Mouse (Mus musculus): ENCODE data around the gene Csrp2. TPM values are rescaled to one million over a fixed set of nuclear protein-coding genes. Genes with fewer than 3 reads are reported as not detected.

Csrp2 gene
- total and polyA plus RNA-seq, 2 experiments from 2014 or later: 193 to 375 TPM

DNA sequence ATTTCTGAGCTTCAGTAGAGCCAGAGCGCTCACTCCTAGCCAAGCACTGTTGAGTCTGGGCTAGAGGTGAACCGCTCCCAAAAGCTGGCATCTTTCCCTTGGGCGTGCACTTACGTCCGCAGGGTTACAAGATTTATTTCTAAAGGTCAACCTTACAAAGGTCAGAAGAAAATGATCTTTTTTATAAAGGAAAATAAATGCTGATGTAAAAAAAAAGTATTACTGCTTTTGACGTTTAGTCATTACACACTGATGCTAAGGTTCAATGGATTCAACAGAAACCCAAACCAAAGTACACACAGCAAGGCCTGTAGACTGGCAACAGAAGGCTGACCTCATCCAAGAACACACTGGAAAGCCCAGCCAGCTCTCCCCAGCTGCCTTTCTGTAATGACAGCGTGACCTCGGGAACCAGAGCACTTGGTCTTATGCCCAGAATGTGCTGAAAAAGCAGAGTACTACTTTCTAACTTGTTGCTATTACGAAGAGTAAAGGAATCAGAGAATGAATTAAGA lies 33.4 kb downstream of the Csrp2 start:
- no peaks in the 10 kb centered on the region for H3K9me3 ChIP-seq (replicated peaks; ENCODE audit: control insufficient read depth, low read length)
- DNase-seq (ENCODE audit: low spot score) (peak; percentile 98), ATAC-seq (ENCODE audit: insufficient read depth, low read depth) (peak; percentile 98)
- no peak overlapping the region for H3K4me3 ChIP-seq (ENCODE audit: low read depth, low read length)
- H3K36me3 ChIP-seq (replicated peaks; ENCODE audit: control insufficient read depth, insufficient read depth, low read length): peaks cover 40% of the 10 kb centered on the region
- no peaks in the 10 kb centered on the region for H3K27me3 ChIP-seq (ENCODE audit: control insufficient read depth, insufficient read depth, low read length)
- H3K4me1 ChIP-seq (ENCODE audit: control insufficient read depth, insufficient read depth): peaks cover 13% of the 10 kb centered on the region
- WGBS: 27% methylated on average over 9 of the region's 9 CpGs
- H3K9ac ChIP-seq (replicated peaks; ENCODE audit: low read depth, low read length): no peak overlapping the region
- H3K27ac ChIP-seq (ENCODE audit: low read depth): peak overlapping the region; percentile 93
- H3K4me2 ChIP-seq (ENCODE audit: low read depth, low read length): no peak overlapping the region
- TF ChIP-seq EP300 (IDR thresholded peaks at IDR 0.05; ENCODE audit: low read depth) (0 out of 2 replicates have a peak, but pooled peaks have one; percentile 57), CTCF (IDR thresholded peaks at IDR 0.05; ENCODE audit: low read depth) (no peak)

DNA sequence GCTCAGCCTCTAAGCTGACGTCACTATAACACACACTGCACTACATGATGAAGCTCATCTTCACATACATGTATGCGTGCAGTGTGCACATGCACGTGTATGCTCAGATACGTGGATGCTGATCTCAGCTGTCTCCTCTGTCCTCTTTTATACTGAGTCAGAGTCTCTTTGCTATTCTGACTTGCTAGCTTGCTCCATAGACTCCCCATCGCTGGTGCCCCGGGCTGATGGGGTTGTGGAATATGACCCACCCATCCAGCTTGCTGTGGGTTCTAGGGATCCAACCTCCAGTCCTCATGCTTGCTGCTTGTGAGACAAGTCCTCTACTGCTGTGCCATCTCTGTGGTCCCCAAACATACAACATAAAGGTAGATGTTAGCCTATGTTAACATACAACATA lies 39.3 kb downstream of the Csrp2 start:
- Histone ChIP-seq H3K4me2 (ENCODE audit: low read depth, low read length) (no peak overlapping the region), H3K36me3 (replicated peaks; ENCODE audit: control insufficient read depth, insufficient read depth, low read length) (peaks cover 48% of the 10 kb centered on the region), H3K9ac (replicated peaks; ENCODE audit: low read depth, low read length) (no peak overlapping the region), H3K27me3 (ENCODE audit: control insufficient read depth, insufficient read depth, low read length) (no peaks in the 10 kb centered on the region), H3K4me1 (ENCODE audit: control insufficient read depth, insufficient read depth) (no peaks in the 10 kb centered on the region), H3K4me3 (ENCODE audit: low read depth, low read length) (no peak overlapping the region), H3K9me3 (replicated peaks; ENCODE audit: control insufficient read depth, low read length) (no peaks in the 10 kb centered on the region), H3K27ac (ENCODE audit: low read depth) (no peak overlapping the region)
- DNase-seq (ENCODE audit: low spot score): no peak
- TF ChIP-seq CTCF (IDR thresholded peaks at IDR 0.05; ENCODE audit: low read depth) (no peak), EP300 (IDR thresholded peaks at IDR 0.05; ENCODE audit: low read depth) (no peak)
- WGBS: 84% methylated on average over 6 of the region's 6 CpGs
- ATAC-seq (ENCODE audit: insufficient read depth, low read depth): no peak

DNA sequence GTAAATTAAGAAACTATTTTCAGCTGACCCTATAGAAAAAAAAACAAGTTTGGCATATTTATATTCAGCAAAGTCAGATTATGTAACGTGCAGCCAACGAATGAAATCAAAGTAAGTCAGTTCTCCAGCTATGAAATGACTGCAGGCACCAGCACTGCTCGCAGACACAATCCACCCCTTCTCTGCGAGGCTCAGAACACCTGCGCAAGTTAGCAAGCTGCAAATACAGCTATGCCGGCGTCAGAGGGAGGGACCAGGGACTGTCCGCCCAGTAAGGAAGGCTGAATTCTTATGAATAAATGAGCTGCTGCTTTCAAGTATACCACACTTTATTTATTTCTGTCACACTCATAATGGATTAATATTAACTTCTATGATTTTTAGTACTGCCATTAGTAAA lies 40.2 kb downstream of the Csrp2 start:
- no peak overlapping the region for H3K4me3 ChIP-seq (ENCODE audit: low read depth, low read length)
- H3K36me3 ChIP-seq (replicated peaks; ENCODE audit: control insufficient read depth, insufficient read depth, low read length): peaks cover 47% of the 10 kb centered on the region
- no peaks in the 10 kb centered on the region for H3K27me3 ChIP-seq (ENCODE audit: control insufficient read depth, insufficient read depth, low read length)
- H3K9ac ChIP-seq (replicated peaks; ENCODE audit: low read depth, low read length): no peak overlapping the region
- ATAC-seq (ENCODE audit: insufficient read depth, low read depth): no peak
- H3K27ac ChIP-seq (ENCODE audit: low read depth): no peak overlapping the region
- no peaks in the 10 kb centered on the region for H3K4me1 ChIP-seq (ENCODE audit: control insufficient read depth, insufficient read depth)
- no peak overlapping the region for H3K4me2 ChIP-seq (ENCODE audit: low read depth, low read length)
- no peak for DNase-seq (ENCODE audit: low spot score)
- no peak for TF ChIP-seq EP300 (IDR thresholded peaks at IDR 0.05; ENCODE audit: low read depth)
- TF ChIP-seq CTCF (IDR thresholded peaks at IDR 0.05; ENCODE audit: low read depth): no peak
- no peaks in the 10 kb centered on the region for H3K9me3 ChIP-seq (replicated peaks; ENCODE audit: control insufficient read depth, low read length)
- 94% methylated on average over 8 of the region's 8 CpGs for WGBS

DNA sequence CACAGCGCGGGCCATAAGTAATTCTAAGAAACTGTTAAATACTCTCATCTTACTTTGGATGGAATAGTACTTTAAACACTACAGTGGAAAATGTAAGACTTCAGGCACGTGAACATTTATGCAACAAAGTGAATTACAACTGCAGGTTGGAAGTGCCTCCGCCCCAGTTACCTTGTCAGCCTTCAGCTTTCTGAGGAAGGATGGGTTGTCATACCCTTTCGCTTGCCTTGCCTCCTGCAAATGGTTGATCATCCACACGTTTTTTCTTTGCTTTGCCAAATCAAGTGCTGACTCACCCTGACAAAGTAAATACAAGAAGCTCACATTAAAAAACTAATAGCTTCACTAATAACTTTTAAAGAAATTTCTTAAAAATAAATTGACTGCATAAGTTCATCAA lies 41.3 kb downstream of the Csrp2 start:
- no peaks in the 10 kb centered on the region for H3K27me3 ChIP-seq (ENCODE audit: control insufficient read depth, insufficient read depth, low read length)
- no peak overlapping the region for H3K27ac ChIP-seq (ENCODE audit: low read depth)
- 89% methylated on average over 6 of the region's 6 CpGs for WGBS
- H3K4me1 ChIP-seq (ENCODE audit: control insufficient read depth, insufficient read depth): no peaks in the 10 kb centered on the region
- H3K9me3 ChIP-seq (replicated peaks; ENCODE audit: control insufficient read depth, low read length): no peaks in the 10 kb centered on the region
- TF ChIP-seq CTCF (IDR thresholded peaks at IDR 0.05; ENCODE audit: low read depth) (no peak), EP300 (IDR thresholded peaks at IDR 0.05; ENCODE audit: low read depth) (no peak)
- no peak overlapping the region for H3K4me3 ChIP-seq (ENCODE audit: low read depth, low read length)
- no peak overlapping the region for H3K4me2 ChIP-seq (ENCODE audit: low read depth, low read length)
- DNase-seq (ENCODE audit: low spot score) (no peak), ATAC-seq (ENCODE audit: insufficient read depth, low read depth) (no peak)
- no peak overlapping the region for H3K9ac ChIP-seq (replicated peaks; ENCODE audit: low read depth, low read length)
- H3K36me3 ChIP-seq (replicated peaks; ENCODE audit: control insufficient read depth, insufficient read depth, low read length): peaks cover 40% of the 10 kb centered on the region

DNA sequence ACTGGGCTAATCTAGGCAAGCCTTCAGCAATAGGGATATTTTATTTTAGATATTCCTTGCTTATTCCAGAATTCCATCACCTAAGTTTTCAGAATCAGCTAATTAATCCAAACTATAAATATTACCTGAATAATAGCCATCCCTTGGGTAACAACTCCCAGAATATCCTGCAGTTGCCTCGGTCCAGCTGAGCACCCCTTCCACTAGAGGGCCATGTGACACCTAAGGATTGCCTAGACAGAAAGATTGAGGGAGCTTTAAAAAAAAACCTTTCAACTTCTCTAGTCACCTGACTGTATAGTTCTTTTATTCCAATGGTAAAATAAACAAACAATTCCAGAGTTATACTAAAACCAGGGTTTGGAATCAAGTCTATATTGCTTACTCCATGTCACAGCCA lies 42.6 kb downstream of the Csrp2 start:
- ATAC-seq (ENCODE audit: insufficient read depth, low read depth): no peak
- no peak for DNase-seq (ENCODE audit: low spot score)
- TF ChIP-seq EP300 (IDR thresholded peaks at IDR 0.05; ENCODE audit: low read depth) (no peak), CTCF (IDR thresholded peaks at IDR 0.05; ENCODE audit: low read depth) (peak; percentile 37)
- H3K9me3 ChIP-seq (replicated peaks; ENCODE audit: control insufficient read depth, low read length): no peaks in the 10 kb centered on the region
- H3K4me1 ChIP-seq (ENCODE audit: control insufficient read depth, insufficient read depth): no peaks in the 10 kb centered on the region
- no peak overlapping the region for H3K27ac ChIP-seq (ENCODE audit: low read depth)
- H3K4me2 ChIP-seq (ENCODE audit: low read depth, low read length): no peak overlapping the region
- peaks cover 38% of the 10 kb centered on the region for H3K36me3 ChIP-seq (replicated peaks; ENCODE audit: control insufficient read depth, insufficient read depth, low read length)
- WGBS: 15% methylated on average over 1 of the region's 1 CpGs
- no peak overlapping the region for H3K4me3 ChIP-seq (ENCODE audit: low read depth, low read length)
- no peak overlapping the region for H3K9ac ChIP-seq (replicated peaks; ENCODE audit: low read depth, low read length)
- H3K27me3 ChIP-seq (ENCODE audit: control insufficient read depth, insufficient read depth, low read length): no peaks in the 10 kb centered on the region

DNA sequence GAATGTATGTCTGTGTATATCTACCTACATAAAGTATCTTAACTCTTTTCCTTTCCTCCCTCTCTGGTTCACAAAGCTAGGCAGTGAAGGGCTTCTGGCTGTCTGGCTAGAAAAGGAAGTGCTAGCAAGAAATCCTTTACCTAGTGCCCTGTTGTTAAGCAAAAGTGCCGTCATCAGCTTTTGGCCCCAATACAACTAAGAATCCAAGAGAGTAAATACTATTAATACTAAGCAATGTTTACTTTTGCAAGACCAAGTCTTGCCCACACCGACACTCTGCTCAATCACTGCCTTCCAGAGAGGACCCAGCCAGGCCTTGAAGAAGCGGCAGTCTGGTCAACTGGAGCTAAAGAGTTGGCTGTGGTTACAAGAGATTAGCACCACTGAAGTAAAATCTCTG lies 51.5 kb downstream of the Csrp2 start:
- DNase-seq (ENCODE audit: low spot score) (no peak), ATAC-seq (ENCODE audit: insufficient read depth, low read depth) (no peak)
- no peaks in the 10 kb centered on the region for H3K27me3 ChIP-seq (ENCODE audit: control insufficient read depth, insufficient read depth, low read length)
- no peak overlapping the region for H3K27ac ChIP-seq (ENCODE audit: low read depth)
- no peaks in the 10 kb centered on the region for H3K4me1 ChIP-seq (ENCODE audit: control insufficient read depth, insufficient read depth)
- no peaks in the 10 kb centered on the region for H3K9me3 ChIP-seq (replicated peaks; ENCODE audit: control insufficient read depth, low read length)
- H3K4me2 ChIP-seq (ENCODE audit: low read depth, low read length): no peak overlapping the region
- H3K36me3 ChIP-seq (replicated peaks; ENCODE audit: control insufficient read depth, insufficient read depth, low read length): peaks cover 48% of the 10 kb centered on the region
- H3K9ac ChIP-seq (replicated peaks; ENCODE audit: low read depth, low read length): no peak overlapping the region
- 90% methylated on average over 3 of the region's 3 CpGs for WGBS
- H3K4me3 ChIP-seq (ENCODE audit: low read depth, low read length): no peak overlapping the region
- TF ChIP-seq EP300 (IDR thresholded peaks at IDR 0.05; ENCODE audit: low read depth) (no peak), CTCF (IDR thresholded peaks at IDR 0.05; ENCODE audit: low read depth) (no peak)
